Mouse (Mus musculus) ES-E14 (cell line): ENCODE measurements at regions not wholly inside any gene's neighbourhood (a gene's known extent, or its start where the extent isn't known, plus 50 kb on each side); places are given as distances from the start of the nearest gene placed in this dataset.
"Not testable (repeated sequence)": the region's sequence is repeated elsewhere in the genome, so short reads cannot be mapped to it uniquely, and the experiment has no call there.

Experiments
- DNase-seq: peaks from one replicate; pipeline ENCODE4 v3.0.0-alpha.2; 2013; ENCODE audit warnings: low read depth, low spot score
- H3K27ac ChIP-seq: 2 replicates; pipeline ENCODE4 v1.5.1; 2012; ENCODE audit warnings: low read depth, mild to moderate bottlenecking, low read length, moderate library complexity, mixed read lengths; ENCODE audit not compliant: poor library complexity, insufficient read depth, severe bottlenecking
- H3K36me3 ChIP-seq: 2 replicates; pipeline ENCODE4 v1.6.1; 2012; ENCODE audit warnings: mild to moderate bottlenecking, low read length, moderate library complexity, mixed read lengths; ENCODE audit not compliant: control insufficient read depth, poor library complexity, insufficient read depth, severe bottlenecking
- H3K4me1 ChIP-seq, 2 experiments: fragments of 150-350 bp in 1 of 2; sonication (generic) in 1 of 2; 2 replicates each; pipeline ENCODE4 v1.6.1; 2012; ENCODE audit warnings: low read length in 2 of 2, mild to moderate bottlenecking in 1 of 2, mixed read lengths in 1 of 2; ENCODE audit not compliant: control insufficient read depth in 2 of 2, insufficient read depth in 2 of 2, poor library complexity in 1 of 2
- H3K4me3 ChIP-seq, 2 experiments: fragments of 150-350 bp in 1 of 2; sonication (generic) in 1 of 2; 2 replicates each; pipeline ENCODE4 v1.5.1; 2012; ENCODE audit warnings: low read length in 2 of 2, low read depth in 1 of 2, mild to moderate bottlenecking in 1 of 2, mixed read lengths in 1 of 2; ENCODE audit not compliant: insufficient read depth in 1 of 2, poor library complexity in 1 of 2, severe bottlenecking in 1 of 2
- H3K9ac ChIP-seq: 2 replicates; pipeline ENCODE4 v1.6.1; 2012; ENCODE audit warnings: low read depth, mild to moderate bottlenecking, low read length, mixed read lengths; ENCODE audit not compliant: poor library complexity, insufficient read depth, severe bottlenecking
- H3K9me3 ChIP-seq: fragments of 150-350 bp; sonication (generic); 2 replicates; pipeline ENCODE4 v1.6.1; 2012; ENCODE audit warnings: low read depth, mild to moderate bottlenecking, low read length; ENCODE audit not compliant: control insufficient read depth, insufficient read depth
- CHD2 ChIP-seq: IDR thresholded peaks from 2 replicates; pipeline ENCODE4 v1.6.1; 2014; ENCODE audit warnings: mild to moderate bottlenecking, low read depth, low read length, inconsistent platforms
- HCFC1 ChIP-seq: IDR thresholded peaks from 2 replicates; pipeline ENCODE4 v1.6.1; 2012; ENCODE audit warnings: low read length, inconsistent platforms, borderline replicate concordance; ENCODE audit not compliant: insufficient read depth
- MAFK ChIP-seq: IDR thresholded peaks from 2 replicates; pipeline ENCODE4 v1.6.1; 2014; ENCODE audit warnings: mild to moderate bottlenecking, low read depth, low read length, inconsistent platforms; ENCODE audit not compliant: insufficient read depth
- ZC3H11A ChIP-seq: IDR thresholded peaks from 2 replicates; pipeline ENCODE4 v1.6.1; 2012; ENCODE audit warnings: low read depth, mild to moderate bottlenecking, inconsistent platforms, low read length, borderline replicate concordance
- ZNF384 ChIP-seq: IDR thresholded peaks from 2 replicates; pipeline ENCODE4 v1.6.1; 2012; ENCODE audit warnings: low read depth, low read length, inconsistent platforms
- in situ Hi-C, 2 experiments: fragments of 600-800 bp; cut with MboI; formaldehyde crosslinking; loops; one replicate each; pipeline ENCODE4 v1.15.1; 2025; ENCODE audit warnings: low sequenced_read_pairs in 2 of 2, inconsistent platforms in 1 of 2; ENCODE audit not compliant: unreplicated experiment in 2 of 2

GRCm38 (mm10) chr12:10941064-10941463 is 209.8 kb downstream of the Kcns3 start:
- in situ Hi-C loops = no loop called here
- Histone ChIP-seq H3K36me3 (no peaks in the 10 kb centered on the region), H3K27ac (no peak overlapping the region), H3K4me3 (no peak overlapping the region), H3K9me3 (0 out of 2 replicates have a peak, but pooled peaks cover 1% of the 10 kb centered on the region), H3K9ac (no peak overlapping the region), H3K4me1 (no peaks in the 10 kb centered on the region)
- TF ChIP-seq ZNF384 (no peak), HCFC1 (no peak), CHD2 (no peak), MAFK (no peak)
- no peak for DNase-seq

DNA sequence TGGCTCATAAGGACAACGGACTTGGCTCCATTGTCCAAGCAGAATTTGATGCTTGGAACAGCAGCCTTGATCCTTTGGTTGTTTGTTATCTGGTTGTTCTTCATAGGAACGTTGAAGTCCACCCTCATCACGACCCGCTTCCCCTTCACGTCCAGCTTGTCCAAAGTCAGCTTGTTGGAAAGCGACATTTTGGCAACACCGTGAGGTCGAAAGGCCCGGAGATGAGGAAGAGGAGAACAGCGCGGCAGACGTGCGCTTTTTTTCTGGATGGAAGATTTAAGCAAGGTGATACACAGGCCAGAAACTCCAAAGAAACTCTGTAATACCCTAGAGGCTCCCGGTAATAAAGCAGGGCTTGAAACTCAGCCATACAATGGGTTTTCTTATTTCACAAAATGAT is 250.8 kb downstream of the Kcns3 start:
- DNase-seq, H3K4me1 ChIP-seq, H3K27ac ChIP-seq, H3K9me3 ChIP-seq, in situ Hi-C loops, H3K9ac ChIP-seq, H3K4me3 ChIP-seq, H3K36me3 ChIP-seq: not testable (repeated sequence)

DNA sequence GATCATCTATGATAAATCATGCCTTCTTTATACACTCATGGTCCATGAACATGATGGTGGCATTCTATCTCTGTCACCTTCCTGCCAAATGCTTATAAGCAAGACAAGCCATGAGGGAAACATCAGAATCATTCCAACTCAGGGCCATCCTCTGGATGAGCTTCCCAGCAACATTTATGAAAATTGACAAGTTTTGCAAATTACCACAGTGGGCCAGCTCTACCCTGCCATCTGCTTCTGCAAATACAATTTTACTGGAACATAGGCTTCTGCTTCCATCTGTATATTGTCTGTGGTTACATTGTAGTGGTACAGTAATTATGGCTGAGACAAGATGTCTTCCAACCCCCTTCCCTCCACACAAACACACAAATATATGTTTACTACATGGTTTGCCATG is 272.1 kb downstream of the Kcns3 start:
- no peaks in the 10 kb centered on the region for H3K36me3 ChIP-seq
- H3K4me3 ChIP-seq = no peak overlapping the region
- in situ Hi-C loops = no loop called here
- DNase-seq = no peak
- H3K9ac ChIP-seq = no peak overlapping the region
- H3K9me3 ChIP-seq = no peaks in the 10 kb centered on the region
- no peak for TF ChIP-seq HCFC1
- TF ChIP-seq CHD2 = no peak
- no peak for TF ChIP-seq ZC3H11A
- TF ChIP-seq MAFK = no peak
- TF ChIP-seq ZNF384 = no peak
- no peak overlapping the region for H3K27ac ChIP-seq
- no peaks in the 10 kb centered on the region for H3K4me1 ChIP-seq

DNA sequence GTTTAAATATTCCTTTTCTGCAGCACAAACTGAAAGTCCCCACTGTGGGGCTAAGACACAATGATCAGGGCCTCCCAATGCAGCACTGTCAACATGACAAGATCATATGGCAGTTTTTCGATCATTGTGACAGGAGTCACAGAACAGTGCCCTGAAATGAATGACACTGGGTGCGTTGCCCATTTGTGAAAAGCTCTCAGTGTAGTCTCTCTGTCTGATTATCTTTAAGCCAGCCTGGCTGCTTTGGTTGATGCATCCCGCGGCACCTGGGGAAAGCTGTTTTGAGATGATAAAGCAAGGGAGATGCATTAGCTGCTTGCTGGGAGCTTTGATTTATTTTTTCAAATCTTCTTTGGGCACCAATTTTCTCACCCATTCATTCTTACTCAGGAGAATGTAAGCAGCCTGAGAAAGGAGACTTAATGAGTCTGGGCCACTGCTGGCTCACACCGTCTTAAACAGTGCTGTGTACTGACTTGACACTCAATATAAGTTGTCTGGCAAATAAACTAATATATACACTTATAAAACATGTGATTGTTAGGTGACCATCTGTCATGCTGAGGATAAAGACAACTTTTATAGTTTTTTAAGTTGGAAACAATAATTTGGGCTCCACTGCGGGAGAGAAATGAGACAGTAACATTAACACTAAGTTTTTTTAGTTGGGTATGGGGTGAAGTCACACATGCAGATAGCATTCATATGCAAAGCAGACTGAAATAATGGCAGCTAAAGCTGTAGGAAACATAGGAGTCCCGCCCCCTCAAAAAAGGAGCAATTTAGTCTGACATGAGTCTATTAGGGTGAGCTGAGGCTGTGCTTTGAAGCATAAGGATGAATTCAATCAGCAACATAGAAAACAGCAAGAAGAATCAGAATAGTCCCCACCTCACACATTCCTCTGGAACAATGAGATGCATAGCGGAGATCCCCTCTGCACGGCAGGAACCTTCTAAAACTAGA is 276.0 kb downstream of the Kcns3 start:
- no peak for DNase-seq
- no peak for TF ChIP-seq ZNF384
- no peak for TF ChIP-seq HCFC1
- TF ChIP-seq ZC3H11A = no peak
- TF ChIP-seq CHD2 = no peak
- TF ChIP-seq MAFK = no peak
- in situ Hi-C loops = loop anchor here in 1 of 2 experiments (25.0 kb wide), 1 partner anchor 312 kb away; no protein-coding TSS in a partner anchor
- Histone ChIP-seq H3K36me3 (no peaks in the 10 kb centered on the region), H3K4me1 (no peaks in the 10 kb centered on the region), H3K9ac (no peak overlapping the region), H3K9me3 (no peaks in the 10 kb centered on the region), H3K27ac (no peak overlapping the region), H3K4me3 (no peak overlapping the region)
